Mouse (Mus musculus) heart, postnatal 0 days (tissue): ENCODE measurements around the gene Trmt1.

Experiments
- CTCF ChIP-seq: IDR thresholded peaks from 2 replicates; pipeline ENCODE4 v1.5.1; 2016; ENCODE audit warnings: antibody characterized with exemption, control low read depth, low read depth
- EP300 ChIP-seq: IDR thresholded peaks from 2 replicates; pipeline ENCODE4 v1.6.1; 2016; ENCODE audit warnings: antibody characterized with exemption, low read depth

DNA sequence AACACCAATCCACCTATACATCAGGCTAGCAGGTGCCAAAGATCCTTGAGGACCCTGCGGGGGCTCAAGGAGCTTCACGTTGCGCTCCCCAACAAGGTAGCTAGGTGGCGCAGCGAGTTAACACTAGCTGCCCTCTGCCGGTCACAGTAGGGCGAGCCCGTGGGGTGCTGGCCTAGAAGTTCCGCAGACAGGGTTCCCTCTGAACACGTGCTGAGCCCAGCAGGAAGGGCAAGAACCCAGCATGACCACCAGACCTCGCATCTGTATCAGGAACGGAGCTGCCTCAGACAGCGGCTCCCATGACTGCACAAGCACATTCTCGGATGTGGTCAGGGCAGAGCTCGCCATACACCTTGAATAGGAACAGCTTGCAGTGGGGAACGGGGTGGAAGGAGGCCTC lies 51.5 kb downstream of the Trmt1 start:
- peak; percentile 98 for TF ChIP-seq CTCF
- TF ChIP-seq EP300 = no peak
